Mouse (Mus musculus): ENCODE results near the gene Hspe1.
"Not testable (repeated sequence)": the region's sequence is repeated elsewhere in the genome, so short reads cannot be mapped to it uniquely, and the experiment has no call there.

Hspe1 gene

GRCm38 (mm10) chr1:55087932-55088610, at the start of gene Hspe1, which contains the start of gene Hspd1:
Gene Hspe1, plus strand, starts transcription at chr1:55088132.
Gene Hspd1, minus strand, starts transcription at chr1:55088243.
- peak; percentile 99 for DNase-seq (ENCODE audit: low spot score)

- no peak for DNase-seq (ENCODE audit: low spot score)
Observed at GRCm38 (mm10) chr1:55039944-55040343, 48.0 kb upstream of the Hspe1 start.

GRCm38 (mm10) chr1:55041691-55042090, 46.2 kb upstream of the Hspe1 start:
- no peak for DNase-seq (ENCODE audit: low spot score)

- no peak for DNase-seq (ENCODE audit: low spot score)
Observed at GRCm38 (mm10) chr1:55042246-55042645, 45.7 kb upstream of the Hspe1 start.

GRCm38 (mm10) chr1:55043164-55043563, 44.8 kb upstream of the Hspe1 start:
- no peak for DNase-seq (ENCODE audit: low spot score)

GRCm38 (mm10) chr1:55048841-55049587, 38.9 kb upstream of the Hspe1 start:
- DNase-seq (ENCODE audit: low spot score) = no peak

- DNase-seq (ENCODE audit: low spot score) = no peak
Observed at GRCm38 (mm10) chr1:55051671-55052070, 36.3 kb upstream of the Hspe1 start.

GRCm38 (mm10) chr1:55052355-55052953, 35.5 kb upstream of the Hspe1 start, which contains the start of gene Coq10b:
Gene Coq10b, plus strand, starts transcription at chr1:55052770.
- DNase-seq (ENCODE audit: low spot score) = peak; percentile 99

- DNase-seq (ENCODE audit: low spot score) = peak; percentile 73
Observed at GRCm38 (mm10) chr1:55053005-55053404, 34.9 kb upstream of the Hspe1 start.

GRCm38 (mm10) chr1:55053596-55053995, 34.3 kb upstream of the Hspe1 start:
- DNase-seq (ENCODE audit: low spot score) = no peak

GRCm38 (mm10) chr1:55055322-55056115, 32.4 kb upstream of the Hspe1 start:
- no peak for DNase-seq (ENCODE audit: low spot score)

GRCm38 (mm10) chr1:55058383-55058782, 29.5 kb upstream of the Hspe1 start:
- DNase-seq (ENCODE audit: low spot score) = not testable (repeated sequence)

- no peak for DNase-seq (ENCODE audit: low spot score)
Observed at GRCm38 (mm10) chr1:55061099-55061498, 26.8 kb upstream of the Hspe1 start.

- no peak for DNase-seq (ENCODE audit: low spot score)
Observed at GRCm38 (mm10) chr1:55061772-55062171, 26.2 kb upstream of the Hspe1 start.

- not testable (repeated sequence) for DNase-seq (ENCODE audit: low spot score)
Observed at GRCm38 (mm10) chr1:55072328-55072727, 15.6 kb upstream of the Hspe1 start.

GRCm38 (mm10) chr1:55074757-55075156, 13.2 kb upstream of the Hspe1 start:
- DNase-seq (ENCODE audit: low spot score) = no peak

- no peak for DNase-seq (ENCODE audit: low spot score)
Observed at GRCm38 (mm10) chr1:55075652-55076394, 12.1 kb upstream of the Hspe1 start.

GRCm38 (mm10) chr1:55076395-55076743, 11.6 kb upstream of the Hspe1 start:
- DNase-seq (ENCODE audit: low spot score) = no peak

GRCm38 (mm10) chr1:55076849-55077516, 10.9 kb upstream of the Hspe1 start:
- no peak for DNase-seq (ENCODE audit: low spot score)

GRCm38 (mm10) chr1:55079677-55080076, 8.3 kb upstream of the Hspe1 start:
- DNase-seq (ENCODE audit: low spot score) = no peak

GRCm38 (mm10) chr1:55082106-55082505, 5.8 kb upstream of the Hspe1 start:
- DNase-seq (ENCODE audit: low spot score) = no peak

All from adipocyte (in vitro differentiated cells).